Mouse (Mus musculus): ENCODE results near the gene Gga2.

Gga2 gene

GRCm38 (mm10) chr7:121936861-121937630 is 84.0 kb downstream of the Gga2 start:
- DNase-seq (ENCODE audit: low spot score), result no peak
